Mouse (Mus musculus) G1E (cell line): ENCODE measurements at regions not wholly inside any gene's neighbourhood (a gene's known extent, or its start where the extent isn't known, plus 50 kb on each side); places are given as distances from the start of the nearest gene placed in this dataset.

Experiments used
- ATAC-seq: 2 replicates; pipeline ENCODE4 v1.8.0; 2016; ENCODE audit warnings: mild to moderate bottlenecking; ENCODE audit not compliant: insufficient number of reproducible peaks, poor library complexity, low FRiP score, severe bottlenecking; ENCODE audit errors: extremely low read depth
- DNase-seq: peaks from one replicate; pipeline ENCODE4 v3.0.0; 2012; ENCODE audit warnings: low spot score
- H3K27me3 ChIP-seq: 2 replicates; pipeline ENCODE4 v1.6.1; 2012; ENCODE audit warnings: mild to moderate bottlenecking, low read length, inconsistent platforms; ENCODE audit not compliant: insufficient read depth
- H3K36me3 ChIP-seq: replicated peaks from 2 replicates; pipeline ENCODE3; 2012; ENCODE audit warnings: mild to moderate bottlenecking, inconsistent platforms
- H3K4me1 ChIP-seq: 2 replicates; pipeline ENCODE4 v1.6.1; 2012; ENCODE audit warnings: low read depth, low read length, inconsistent platforms, mixed read lengths; ENCODE audit not compliant: insufficient read depth
- H3K4me3 ChIP-seq: 2 replicates; pipeline ENCODE4 v1.5.1; 2012; ENCODE audit warnings: low read depth, mild to moderate bottlenecking, inconsistent platforms, low read length, moderate library complexity, mixed read lengths
- H3K9me3 ChIP-seq: replicated peaks from 2 replicates; pipeline ENCODE4 v1.6.1; 2012; ENCODE audit warnings: inconsistent platforms
- CTCF ChIP-seq: IDR thresholded peaks from 2 replicates; pipeline ENCODE4 v1.5.1; 2012; ENCODE audit warnings: low read depth, low read length, inconsistent platforms, mixed read lengths
- GATA1 ChIP-seq: IDR thresholded peaks from 2 replicates; pipeline ENCODE4 v1.6.1; 2012; ENCODE audit warnings: borderline replicate concordance, low read length, inconsistent platforms, mixed read lengths
- GATA2 ChIP-seq: IDR thresholded peaks from 2 replicates; pipeline ENCODE4 v1.6.1; 2012; ENCODE audit warnings: low read depth, low read length, inconsistent platforms, borderline replicate concordance
- POLR2AphosphoS5 ChIP-seq: IDR thresholded peaks from 2 replicates; pipeline ENCODE4 v1.6.1; 2012; ENCODE audit warnings: low read depth, low read length, inconsistent platforms; ENCODE audit not compliant: insufficient replicate concordance
- TAL1 ChIP-seq: conservative IDR thresholded peaks from 2 replicates; pipeline ENCODE4 v1.6.1; 2012; ENCODE audit warnings: low read depth, low read length, inconsistent platforms, mixed read lengths

- Histone ChIP-seq H3K4me1 (no peaks in the 10 kb centered on the region), H3K4me3 (no peak overlapping the region), H3K27me3 (no peaks in the 10 kb centered on the region), H3K36me3 (no peaks in the 10 kb centered on the region), H3K9me3 (no peaks in the 10 kb centered on the region)
- DNase-seq (no peak), ATAC-seq (no peak)
- TF ChIP-seq POLR2AphosphoS5 (no peak), GATA2 (no peak), TAL1 (no peak), GATA1 (no peak), CTCF (no peak)
Measured at GRCm38 (mm10) chr17:62326844-62327243, 554.3 kb downstream of the Efna5 start.

- ATAC-seq = no peak
- Histone ChIP-seq H3K36me3 (no peaks in the 10 kb centered on the region), H3K4me1 (no peaks in the 10 kb centered on the region), H3K4me3 (no peak overlapping the region), H3K27me3 (no peaks in the 10 kb centered on the region), H3K9me3 (no peaks in the 10 kb centered on the region)
- no peak for TF ChIP-seq CTCF
- TF ChIP-seq GATA1 = no peak
- no peak for TF ChIP-seq TAL1
- DNase-seq = no peak
Measured at GRCm38 (mm10) chr17:62319033-62319432, 562.1 kb downstream of the Efna5 start.

- H3K27me3 ChIP-seq = no peaks in the 10 kb centered on the region
- peaks cover 9% of the 10 kb centered on the region for H3K9me3 ChIP-seq
- DNase-seq (no peak), ATAC-seq (no peak)
- peaks cover 5% of the 10 kb centered on the region; the same call in 1 of the 2 replicates for H3K4me1 ChIP-seq
- no peaks in the 10 kb centered on the region for H3K36me3 ChIP-seq
- TF ChIP-seq TAL1 (no peak), CTCF (no peak), GATA2 (no peak), POLR2AphosphoS5 (no peak), GATA1 (no peak)
- H3K4me3 ChIP-seq = no peak overlapping the region
Measured at GRCm38 (mm10) chr17:62310059-62310458, 571.1 kb downstream of the Efna5 start.

- Histone ChIP-seq H3K27me3 (no peaks in the 10 kb centered on the region), H3K4me1 (peaks cover 11% of the 10 kb centered on the region), H3K36me3 (no peaks in the 10 kb centered on the region), H3K4me3 (no peak overlapping the region), H3K9me3 (peaks cover 9% of the 10 kb centered on the region)
- ATAC-seq (no peak), DNase-seq (no peak)
- no peak for TF ChIP-seq GATA1
- TF ChIP-seq CTCF = no peak
- TF ChIP-seq GATA2 = no peak
- TF ChIP-seq TAL1 = no peak
- no peak for TF ChIP-seq POLR2AphosphoS5
Measured at GRCm38 (mm10) chr17:62307111-62307510, 574.0 kb downstream of the Efna5 start.

- no peaks in the 10 kb centered on the region for H3K27me3 ChIP-seq
- no peak for TF ChIP-seq GATA2
- no peak for TF ChIP-seq TAL1
- no peak for TF ChIP-seq POLR2AphosphoS5
- no peak for TF ChIP-seq GATA1
- no peak for TF ChIP-seq CTCF
- H3K9me3 ChIP-seq = peaks cover 9% of the 10 kb centered on the region
- ATAC-seq (no peak), DNase-seq (no peak)
- H3K36me3 ChIP-seq = no peaks in the 10 kb centered on the region
- no peak overlapping the region for H3K4me3 ChIP-seq
- H3K4me1 ChIP-seq = peaks cover 11% of the 10 kb centered on the region
Measured at GRCm38 (mm10) chr17:62306524-62306923, 574.6 kb downstream of the Efna5 start.

- Histone ChIP-seq H3K9me3 (peaks cover 6% of the 10 kb centered on the region), H3K27me3 (no peaks in the 10 kb centered on the region), H3K4me1 (peaks cover 11% of the 10 kb centered on the region), H3K4me3 (no peak overlapping the region), H3K36me3 (no peaks in the 10 kb centered on the region)
- DNase-seq (no peak), ATAC-seq (0 out of 2 replicates have a peak, but pooled peaks have one; percentile 12)
- TF ChIP-seq CTCF = no peak
- no peak for TF ChIP-seq POLR2AphosphoS5
- no peak for TF ChIP-seq GATA1
- TF ChIP-seq TAL1 = no peak
- TF ChIP-seq GATA2 = no peak
Measured at GRCm38 (mm10) chr17:62305140-62305539, 576.0 kb downstream of the Efna5 start.

GRCm38 (mm10) chr17:62304073-62304472, 577.0 kb downstream of the Efna5 start:
- TF ChIP-seq GATA2 (no peak), GATA1 (no peak), CTCF (no peak), TAL1 (0 out of 2 replicates have a peak, but pooled peaks have one; percentile 17), POLR2AphosphoS5 (no peak)
- peaks cover 11% of the 10 kb centered on the region for H3K4me1 ChIP-seq
- ATAC-seq = 0 out of 2 replicates have a peak, but pooled peaks have one; percentile 28
- H3K36me3 ChIP-seq = no peaks in the 10 kb centered on the region
- H3K9me3 ChIP-seq = peaks cover 7% of the 10 kb centered on the region
- no peak for DNase-seq
- H3K27me3 ChIP-seq = no peaks in the 10 kb centered on the region
- H3K4me3 ChIP-seq = no peak overlapping the region
